Mouse (Mus musculus) pancreas, adult 10 weeks (tissue): Measurements from ENCODE around the gene Nrros. TPM values are rescaled to one million over a fixed set of nuclear protein-coding genes. Genes with fewer than 3 reads are reported as not detected.

ENCODE experiments used
- polyA plus RNA-seq: library from polyadenylated mRNA; stranded (reverse); fragments of 350-450 nt; fragmentation: Illumina TruSeq; extraction: RNeasy Lipid Tissue Mini Kit (QIAGEN cat#74804); gene quantifications from one replicate; pipeline ENCODE4 v1.2.3, GENCODE M21; 2015; ENCODE audit warnings: low read depth, low replicate concordance; ENCODE audit not compliant: insufficient read depth

Gene Nrros
- polyA plus RNA-seq: 7.9 TPM

DNA sequence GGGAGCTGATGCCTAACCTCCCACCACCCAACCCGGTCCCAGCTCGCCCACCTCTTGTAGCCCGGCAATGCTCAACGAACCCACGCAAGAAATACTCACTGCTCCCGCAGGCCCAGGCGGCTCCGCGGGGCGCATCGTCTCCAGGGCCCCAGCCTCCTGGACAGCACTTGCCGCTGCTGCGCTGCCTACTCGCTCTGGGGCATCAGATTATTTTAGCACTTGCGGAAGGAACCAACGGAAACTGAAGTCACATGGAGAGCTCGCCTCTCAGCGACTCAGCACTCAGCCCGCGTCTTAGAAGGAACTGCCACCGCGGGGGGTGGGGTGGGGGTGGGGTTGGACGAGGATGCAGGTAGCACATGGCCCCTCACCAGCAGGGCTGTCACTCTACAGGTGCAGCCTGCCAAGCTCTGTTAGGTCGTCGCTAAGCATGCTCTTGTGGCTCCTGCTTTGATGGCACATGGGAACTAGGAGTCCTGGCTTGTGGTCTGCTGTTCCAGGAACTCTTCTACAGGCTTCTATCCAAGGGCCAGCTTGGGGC is at the start of gene Nrros:
Gene Nrros, minus strand, starts transcription at position 314 of the 541 bp plus-strand sequence.

DNA sequence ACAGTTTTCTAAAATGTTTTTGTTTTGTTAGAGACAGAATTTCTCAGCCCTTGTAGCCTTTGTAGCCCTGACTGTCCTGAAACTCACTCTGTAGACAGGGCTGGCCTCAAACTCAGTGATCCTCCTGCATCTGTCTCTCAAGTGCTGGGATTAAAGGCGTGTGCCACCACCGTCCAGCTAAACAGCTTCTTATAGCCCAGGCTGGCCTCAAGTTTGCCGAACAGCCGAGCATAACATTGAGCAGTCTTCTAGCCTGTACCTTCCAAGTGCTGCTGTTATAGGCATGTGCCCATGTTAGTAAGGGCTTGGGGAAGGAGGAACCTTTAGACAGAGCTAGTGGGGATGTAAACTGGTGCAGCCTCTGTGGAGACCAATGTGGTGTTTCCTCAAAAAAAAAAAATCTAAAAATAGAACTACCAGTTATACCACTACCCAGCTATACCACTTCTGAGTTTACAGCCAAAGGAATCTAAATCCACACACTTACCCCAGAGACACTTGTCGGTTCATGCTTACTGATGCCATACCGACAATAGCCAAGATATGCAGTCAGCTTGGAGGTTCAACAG is 14.0 kb upstream of the Nrros start, which contains the start of gene Bex6:
Gene Bex6, plus strand, starts transcription at position 491 of the 569 bp plus-strand sequence.

DNA sequence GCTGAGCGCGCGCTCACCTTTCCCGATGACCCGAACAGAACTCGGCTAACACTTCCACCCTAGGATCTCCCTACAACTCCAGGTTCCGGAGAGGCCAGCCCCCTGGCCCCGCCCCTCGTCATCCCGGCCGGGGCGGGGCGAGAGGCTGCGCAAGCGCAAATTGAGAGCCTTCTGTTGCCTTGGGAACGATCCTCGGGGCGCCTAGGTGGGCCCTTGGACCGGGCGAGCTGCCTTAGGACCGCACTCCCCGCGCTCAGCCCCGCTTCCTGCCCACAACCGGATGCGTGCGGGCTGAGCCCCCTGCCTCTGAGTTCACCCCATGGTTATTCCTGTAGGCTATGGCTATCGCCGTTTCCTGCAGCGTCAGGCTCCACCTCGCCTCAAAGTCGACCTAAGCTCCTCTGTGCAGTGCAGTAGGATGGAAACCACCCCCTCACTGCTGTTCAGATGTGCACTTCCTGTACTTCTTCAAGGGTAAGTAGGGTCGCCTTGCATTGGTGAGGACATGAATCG is 65.7 kb downstream of the Nrros start, which contains the start of the genes Pigx and Cep19:
Gene Pigx, minus strand, starts transcription at position 103 of the 513 bp plus-strand sequence.
Gene Cep19, plus strand, starts transcription at position 163 of the 513 bp plus-strand sequence.

Other genes starting within 250 kb of the Nrros start
- not detected for gene Pigz, start 231.7 kb downstream of the Nrros start, polyA plus RNA-seq
- gene 0610012G03Rik, start 217.1 kb downstream of the Nrros start, polyA plus RNA-seq: 9.5 TPM
- 10.2 TPM for gene Ncbp2, start 217.1 kb downstream of the Nrros start, polyA plus RNA-seq
- gene Senp5, start 162.3 kb downstream of the Nrros start, polyA plus RNA-seq: 3.4 TPM
- 7.0 TPM for gene Pak2, start 86.3 kb downstream of the Nrros start, polyA plus RNA-seq
- 8.1 TPM for gene Pigx, start 65.9 kb downstream of the Nrros start, polyA plus RNA-seq
- gene Cep19, start 65.8 kb downstream of the Nrros start, polyA plus RNA-seq: 4.2 TPM
- not detected for gene Bex6, start 14.2 kb upstream of the Nrros start, polyA plus RNA-seq
- gene Fbxo45, start 81.6 kb upstream of the Nrros start, polyA plus RNA-seq: 2.3 TPM
- gene Wdr53, start 81.6 kb upstream of the Nrros start, polyA plus RNA-seq: 2.8 TPM
- not detected for gene Smco1, start 105.9 kb upstream of the Nrros start, polyA plus RNA-seq
- gene Rnf168, start 111.9 kb upstream of the Nrros start, polyA plus RNA-seq: 3.5 TPM
- gene Ubxn7, start 166.7 kb upstream of the Nrros start, polyA plus RNA-seq: 2.9 TPM
- gene Tm4sf19, start 234.9 kb upstream of the Nrros start, polyA plus RNA-seq: not detected